Mouse (Mus musculus) liver, postnatal 0 days (tissue): ENCODE data around the gene Zmynd15.

Experiments
- CTCF ChIP-seq: sonication (generic); IDR thresholded peaks from 2 replicates; pipeline ENCODE4 v1.5.1; 2016; ENCODE audit warnings: antibody characterized with exemption, low read depth
- EP300 ChIP-seq: IDR thresholded peaks from 2 replicates; pipeline ENCODE4 v1.6.1; 2016; ENCODE audit warnings: antibody characterized with exemption, low read depth, mild to moderate bottlenecking

GRCm38 (mm10) chr11:70502018-70502417 is 42.8 kb downstream of the Zmynd15 start:
- TF ChIP-seq CTCF (no peak), EP300 (no peak)
